Mouse (Mus musculus) heart, postnatal 0 days (tissue): ENCODE measurements around the gene Prrg2. TPM values are rescaled to one million over a fixed set of nuclear protein-coding genes. Genes with fewer than 3 reads are reported as not detected.

Experiments used
- ATAC-seq: fragments of 200-750 bp; cut with Nextera tagmentation; 2 replicates; pipeline ENCODE4 v1.8.0; 2017; ENCODE audit warnings: low read depth, moderate number of reproducible peaks, moderate library complexity; ENCODE audit not compliant: insufficient read depth
- DNase-seq: peaks from one replicate; pipeline ENCODE4 v3.0.0-alpha.2; 2016; ENCODE audit warnings: low spot score
- H3K27ac ChIP-seq: fragments of 300-500 bp; sonication (generic); 2 replicates; pipeline ENCODE4 v1.5.1; 2014; ENCODE audit warnings: low read depth, mild to moderate bottlenecking
- H3K27me3 ChIP-seq: fragments of 300-500 bp; sonication (generic); 2 replicates; pipeline ENCODE4 v1.6.1; 2014; ENCODE audit warnings: low read length, mixed read lengths; ENCODE audit not compliant: control insufficient read depth, insufficient read depth
- H3K36me3 ChIP-seq: fragments of 300-500 bp; sonication (generic); replicated peaks from 2 replicates; pipeline ENCODE4 v1.6.1; 2014; ENCODE audit warnings: low read length, mixed read lengths; ENCODE audit not compliant: control insufficient read depth, insufficient read depth
- H3K4me1 ChIP-seq: fragments of 300-500 bp; sonication (generic); 2 replicates; pipeline ENCODE4 v1.6.1; 2014; ENCODE audit warnings: antibody characterized with exemption; ENCODE audit not compliant: control insufficient read depth, insufficient read depth
- H3K4me2 ChIP-seq: fragments of 300-500 bp; sonication (generic); 2 replicates; pipeline ENCODE4 v1.6.1; 2014; ENCODE audit warnings: low read depth, mild to moderate bottlenecking, low read length, moderate library complexity
- H3K4me3 ChIP-seq: fragments of 300-500 bp; sonication (generic); 2 replicates; pipeline ENCODE4 v1.5.1; 2014; ENCODE audit warnings: low read depth, low read length
- H3K9ac ChIP-seq: fragments of 300-500 bp; sonication (generic); replicated peaks from 2 replicates; pipeline ENCODE4 v1.6.1; 2014; ENCODE audit warnings: low read depth, low read length, mixed read lengths
- H3K9me3 ChIP-seq: fragments of 300-500 bp; sonication (generic); replicated peaks from 2 replicates; pipeline ENCODE4 v1.6.1; 2016; ENCODE audit warnings: low read length; ENCODE audit not compliant: control insufficient read depth
- CTCF ChIP-seq: IDR thresholded peaks from 2 replicates; pipeline ENCODE4 v1.5.1; 2016; ENCODE audit warnings: antibody characterized with exemption, control low read depth, low read depth
- EP300 ChIP-seq: IDR thresholded peaks from 2 replicates; pipeline ENCODE4 v1.6.1; 2016; ENCODE audit warnings: antibody characterized with exemption, low read depth
- WGBS: fragments of 180-500 bp; shearing (Covaris S2); extraction: QIAGEN DNeasy Blood & Tissue Kit; methylation state at CpG from one replicate; pipeline ENCODE4 v1.1.7; 2014; 5-methylcytosine and 5-hydroxymethylcytosine counted together
- polyA plus RNA-seq: library from polyadenylated mRNA; unstranded; fragments of >200 nt; fragmentation: Nextera tagmentation; extraction: Ambion mirVana; gene quantifications from 2 replicates; pipeline ENCODE4 v1.2.1, GENCODE M21; 2015
- total RNA-seq: library from RNA; depleted of rRNA; stranded (reverse); fragments of >200 nt; gene quantifications from 2 replicates; pipeline ENCODE4 v1.2.3, GENCODE M21; 2014; ENCODE audit warnings: low replicate concordance

Gene Prrg2
- total and polyA plus RNA-seq, 2 experiments from 2014 or later, result 13.3 to 22.0 TPM

- peaks cover 9% of the 10 kb centered on the region; the same call in 1 of the 2 replicates for H3K4me1 ChIP-seq
- no peak overlapping the region for H3K4me2 ChIP-seq
- H3K9ac ChIP-seq, result 0 out of 2 replicates have a peak overlapping the region, but pooled peaks have one; percentile 8
- peaks cover 32% of the 10 kb centered on the region for H3K36me3 ChIP-seq
- DNase-seq (peak; percentile 84), ATAC-seq (peak; percentile 86)
- H3K27me3 ChIP-seq, result no peaks in the 10 kb centered on the region
- H3K9me3 ChIP-seq, result no peaks in the 10 kb centered on the region
- H3K27ac ChIP-seq, result peak overlapping the region; percentile 85
- TF ChIP-seq EP300 (no peak), CTCF (no peak)
- H3K4me3 ChIP-seq, result no peak overlapping the region
- 17% methylated on average over 4 of the region's 4 CpGs for WGBS
Observed at GRCm38 (mm10) chr7:45075405-45075804, 12.9 kb upstream of the Prrg2 start.

GRCm38 (mm10) chr7:45073949-45074348, 11.5 kb upstream of the Prrg2 start:
- Histone ChIP-seq H3K9me3 (no peaks in the 10 kb centered on the region), H3K27ac (no peak overlapping the region), H3K4me2 (no peak overlapping the region), H3K36me3 (peaks cover 32% of the 10 kb centered on the region), H3K27me3 (no peaks in the 10 kb centered on the region), H3K4me1 (peaks cover 9% of the 10 kb centered on the region; the same call in 1 of the 2 replicates), H3K9ac (no peak overlapping the region), H3K4me3 (no peak overlapping the region)
- 90% methylated on average over 12 of the region's 12 CpGs for WGBS
- ATAC-seq (no peak), DNase-seq (no peak)
- TF ChIP-seq CTCF (no peak), EP300 (no peak)

GRCm38 (mm10) chr7:45073171-45073707, 10.8 kb upstream of the Prrg2 start:
- Histone ChIP-seq H3K9me3 (no peaks in the 10 kb centered on the region), H3K4me3 (no peak overlapping the region), H3K9ac (no peak overlapping the region), H3K4me2 (no peak overlapping the region), H3K4me1 (peaks cover 9% of the 10 kb centered on the region; the same call in 1 of the 2 replicates), H3K36me3 (peaks cover 32% of the 10 kb centered on the region), H3K27ac (no peak overlapping the region), H3K27me3 (no peaks in the 10 kb centered on the region)
- DNase-seq (no peak), ATAC-seq (no peak)
- TF ChIP-seq EP300, result no peak
- TF ChIP-seq CTCF, result no peak
- WGBS, result 73% methylated on average over 7 of the region's 7 CpGs

- H3K27ac ChIP-seq, result no peak overlapping the region
- DNase-seq (no peak), ATAC-seq (no peak)
- TF ChIP-seq CTCF (peak; percentile 43), EP300 (no peak)
- peaks cover 26% of the 10 kb centered on the region for H3K36me3 ChIP-seq
- no peaks in the 10 kb centered on the region for H3K9me3 ChIP-seq
- 82% methylated on average over 2 of the region's 2 CpGs for WGBS
- peaks cover 9% of the 10 kb centered on the region; the same call in 1 of the 2 replicates for H3K4me1 ChIP-seq
- H3K9ac ChIP-seq, result no peak overlapping the region
- no peak overlapping the region for H3K4me2 ChIP-seq
- no peaks in the 10 kb centered on the region for H3K27me3 ChIP-seq
- no peak overlapping the region for H3K4me3 ChIP-seq
Observed at GRCm38 (mm10) chr7:45072230-45072629, 9.8 kb upstream of the Prrg2 start.

GRCm38 (mm10) chr7:45069671-45070070, 7.2 kb upstream of the Prrg2 start:
- Histone ChIP-seq H3K36me3 (peaks cover 7% of the 10 kb centered on the region), H3K9ac (no peak overlapping the region), H3K27ac (no peak overlapping the region), H3K27me3 (no peaks in the 10 kb centered on the region), H3K9me3 (no peaks in the 10 kb centered on the region), H3K4me3 (no peak overlapping the region), H3K4me2 (no peak overlapping the region), H3K4me1 (no peaks in the 10 kb centered on the region; the same call in 1 of the 2 replicates)
- WGBS, result 70% methylated on average over 2 of the region's 2 CpGs
- ATAC-seq, result no peak
- no peak for DNase-seq
- TF ChIP-seq EP300, result no peak
- TF ChIP-seq CTCF, result no peak

GRCm38 (mm10) chr7:45068000-45068318, 5.5 kb upstream of the Prrg2 start:
- peak; percentile 50 for DNase-seq
- no peaks in the 10 kb centered on the region for H3K36me3 ChIP-seq
- WGBS, result 35% methylated on average over 5 of the region's 5 CpGs
- peak; percentile 48; the same call in 1 of the 2 replicates for ATAC-seq
- no peak overlapping the region for H3K4me2 ChIP-seq
- no peak overlapping the region for H3K9ac ChIP-seq
- TF ChIP-seq CTCF (peak; percentile 66), EP300 (no peak)
- no peaks in the 10 kb centered on the region for H3K9me3 ChIP-seq
- no peaks in the 10 kb centered on the region for H3K27me3 ChIP-seq
- H3K27ac ChIP-seq, result no peak overlapping the region
- H3K4me1 ChIP-seq, result no peaks in the 10 kb centered on the region
- no peak overlapping the region for H3K4me3 ChIP-seq
